Mouse (Mus musculus): ENCODE data around the gene Ldlrad1. TPM values are rescaled to one million over a fixed set of nuclear protein-coding genes. Genes with fewer than 3 reads are reported as not detected.

Ldlrad1 gene
- polyA plus RNA-seq, 1 experiment = 52.0 TPM

GRCm38 (mm10) chr4:107179561-107179960 lies 29.4 kb upstream of the Ldlrad1 start:
- WGBS = under 1% methylated on average over 8 of the region's 8 CpGs
- no peak for DNase-seq
- H3K4me1 ChIP-seq (ENCODE audit: control insufficient read depth, insufficient read depth, low read length) = peaks cover 6% of the 10 kb centered on the region; the same call in 1 of the 2 replicates
- peak overlapping the region; percentile 92 for H3K4me3 ChIP-seq (replicated peaks; ENCODE audit: extremely low read depth, low read depth, low read length)
- TF ChIP-seq CTCF (IDR thresholded peaks at IDR 0.05; ENCODE audit: insufficient read depth, low read length) (no peak), POLR2A (IDR thresholded peaks at IDR 0.05; ENCODE audit: borderline replicate concordance, extremely low read depth, low read depth, low read length) (no peak)

- H3K4me1 ChIP-seq (ENCODE audit: control insufficient read depth, insufficient read depth, low read length) = peaks cover 6% of the 10 kb centered on the region; the same call in 1 of the 2 replicates
- TF ChIP-seq CTCF (IDR thresholded peaks at IDR 0.05; ENCODE audit: insufficient read depth, low read length) (no peak), POLR2A (IDR thresholded peaks at IDR 0.05; ENCODE audit: borderline replicate concordance, extremely low read depth, low read depth, low read length) (no peak)
- DNase-seq = no peak
These were observed 28.2 kb upstream of the Ldlrad1 start for GRCm38 (mm10) chr4:107180746-107181145.

GRCm38 (mm10) chr4:107181866-107182265 lies 27.1 kb upstream of the Ldlrad1 start:
- 68% methylated on average over 6 of the region's 6 CpGs for WGBS
- H3K4me3 ChIP-seq (replicated peaks; ENCODE audit: extremely low read depth, low read depth, low read length) = no peak overlapping the region
- DNase-seq = no peak
- H3K4me1 ChIP-seq (ENCODE audit: control insufficient read depth, insufficient read depth, low read length) = peaks cover 6% of the 10 kb centered on the region; the same call in 1 of the 2 replicates
- TF ChIP-seq CTCF (IDR thresholded peaks at IDR 0.05; ENCODE audit: insufficient read depth, low read length) (no peak), POLR2A (IDR thresholded peaks at IDR 0.05; ENCODE audit: borderline replicate concordance, extremely low read depth, low read depth, low read length) (no peak)

More at GRCm38 (mm10) chr4:107180746-107181145, 28.2 kb upstream of the Ldlrad1 start:
- H3K4me3 ChIP-seq (replicated peaks; ENCODE audit: extremely low read depth, low read depth, low read length) = no peak overlapping the region

GRCm38 (mm10) chr4:107182796-107183195 lies 26.2 kb upstream of the Ldlrad1 start:
- 48% methylated on average over 2 of the region's 2 CpGs for WGBS

GRCm38 (mm10) chr4:107183203-107183602 lies 25.8 kb upstream of the Ldlrad1 start:
- Histone ChIP-seq H3K4me3 (replicated peaks; ENCODE audit: extremely low read depth, low read depth, low read length) (no peak overlapping the region), H3K4me1 (ENCODE audit: control insufficient read depth, insufficient read depth, low read length) (peaks cover 6% of the 10 kb centered on the region; the same call in 1 of the 2 replicates)
- WGBS = 62% methylated on average over 4 of the region's 4 CpGs
- no peak for TF ChIP-seq CTCF (IDR thresholded peaks at IDR 0.05; ENCODE audit: insufficient read depth, low read length)
- no peak for TF ChIP-seq POLR2A (IDR thresholded peaks at IDR 0.05; ENCODE audit: borderline replicate concordance, extremely low read depth, low read depth, low read length)
- DNase-seq = no peak

More at GRCm38 (mm10) chr4:107182796-107183195, 26.2 kb upstream of the Ldlrad1 start:
- no peak overlapping the region for H3K4me3 ChIP-seq (replicated peaks; ENCODE audit: extremely low read depth, low read depth, low read length)
- TF ChIP-seq CTCF (IDR thresholded peaks at IDR 0.05; ENCODE audit: insufficient read depth, low read length) = no peak
- no peak for TF ChIP-seq POLR2A (IDR thresholded peaks at IDR 0.05; ENCODE audit: borderline replicate concordance, extremely low read depth, low read depth, low read length)
- DNase-seq = no peak
- peaks cover 6% of the 10 kb centered on the region; the same call in 1 of the 2 replicates for H3K4me1 ChIP-seq (ENCODE audit: control insufficient read depth, insufficient read depth, low read length)

- no peak for DNase-seq
- WGBS = 33% methylated on average over 3 of the region's 3 CpGs
- H3K4me1 ChIP-seq (ENCODE audit: control insufficient read depth, insufficient read depth, low read length) = peaks cover 6% of the 10 kb centered on the region; the same call in 1 of the 2 replicates
- TF ChIP-seq POLR2A (IDR thresholded peaks at IDR 0.05; ENCODE audit: borderline replicate concordance, extremely low read depth, low read depth, low read length) (no peak), CTCF (IDR thresholded peaks at IDR 0.05; ENCODE audit: insufficient read depth, low read length) (no peak)
- no peak overlapping the region for H3K4me3 ChIP-seq (replicated peaks; ENCODE audit: extremely low read depth, low read depth, low read length)
These were observed 23.3 kb upstream of the Ldlrad1 start for GRCm38 (mm10) chr4:107185703-107186102.

- TF ChIP-seq CTCF (IDR thresholded peaks at IDR 0.05; ENCODE audit: insufficient read depth, low read length) = no peak
- TF ChIP-seq POLR2A (IDR thresholded peaks at IDR 0.05; ENCODE audit: borderline replicate concordance, extremely low read depth, low read depth, low read length) = no peak
- 93% methylated on average over 3 of the region's 3 CpGs for WGBS
- Histone ChIP-seq H3K4me1 (ENCODE audit: control insufficient read depth, insufficient read depth, low read length) (no peaks in the 10 kb centered on the region), H3K4me3 (replicated peaks; ENCODE audit: extremely low read depth, low read depth, low read length) (no peak overlapping the region)
- DNase-seq = no peak
These were observed 15.1 kb upstream of the Ldlrad1 start for GRCm38 (mm10) chr4:107193841-107194240.

- WGBS = 86% methylated on average over 2 of the region's 2 CpGs
- no peak overlapping the region for H3K4me3 ChIP-seq (replicated peaks; ENCODE audit: extremely low read depth, low read depth, low read length)
- no peaks in the 10 kb centered on the region for H3K4me1 ChIP-seq (ENCODE audit: control insufficient read depth, insufficient read depth, low read length)
- no peak for DNase-seq
- TF ChIP-seq POLR2A (IDR thresholded peaks at IDR 0.05; ENCODE audit: borderline replicate concordance, extremely low read depth, low read depth, low read length) (no peak), CTCF (IDR thresholded peaks at IDR 0.05; ENCODE audit: insufficient read depth, low read length) (no peak)
These were observed 12.5 kb upstream of the Ldlrad1 start for GRCm38 (mm10) chr4:107196454-107196853.

- Histone ChIP-seq H3K4me3 (replicated peaks; ENCODE audit: extremely low read depth, low read depth, low read length) (no peak overlapping the region), H3K4me1 (ENCODE audit: control insufficient read depth, insufficient read depth, low read length) (no peaks in the 10 kb centered on the region)
- TF ChIP-seq CTCF (IDR thresholded peaks at IDR 0.05; ENCODE audit: insufficient read depth, low read length) = no peak
- TF ChIP-seq POLR2A (IDR thresholded peaks at IDR 0.05; ENCODE audit: borderline replicate concordance, extremely low read depth, low read depth, low read length) = no peak
- WGBS = 87% methylated on average over 5 of the region's 5 CpGs
- DNase-seq = no peak
These were observed 10.9 kb upstream of the Ldlrad1 start for GRCm38 (mm10) chr4:107198072-107198471.

- TF ChIP-seq CTCF (IDR thresholded peaks at IDR 0.05; ENCODE audit: insufficient read depth, low read length) (no peak), POLR2A (IDR thresholded peaks at IDR 0.05; ENCODE audit: borderline replicate concordance, extremely low read depth, low read depth, low read length) (no peak)
- Histone ChIP-seq H3K4me1 (ENCODE audit: control insufficient read depth, insufficient read depth, low read length) (no peaks in the 10 kb centered on the region), H3K4me3 (replicated peaks; ENCODE audit: extremely low read depth, low read depth, low read length) (no peak overlapping the region)
- WGBS = 93% methylated on average over 3 of the region's 3 CpGs
- no peak for DNase-seq
These were observed 7.2 kb upstream of the Ldlrad1 start for GRCm38 (mm10) chr4:107201779-107202178.

Data from lung, adult 2 months (tissue).